Mouse (Mus musculus): Measurements from ENCODE around the gene Arhgef10l.

DNA sequence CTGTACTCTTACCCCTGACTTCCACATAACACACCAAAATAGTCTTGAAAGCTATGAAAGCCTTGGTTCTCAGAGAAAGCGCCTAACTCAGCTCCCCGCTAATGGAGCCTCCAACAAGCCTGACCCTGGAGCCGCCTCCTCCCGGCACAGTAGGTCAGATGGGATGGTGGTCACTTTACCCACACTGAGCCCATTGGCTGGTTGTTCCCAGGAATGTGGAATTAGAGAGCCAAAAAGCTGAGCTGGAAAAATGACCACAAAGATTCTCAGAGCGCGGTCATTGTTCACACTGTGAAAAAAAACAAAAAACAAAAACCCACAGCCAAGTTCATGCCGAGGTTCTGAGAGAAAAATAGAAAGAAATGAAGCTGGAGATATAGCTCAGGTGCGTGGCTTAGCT, 9.3 kb downstream of the Arhgef10l start:
- TF ChIP-seq CTCF (IDR thresholded peaks at IDR 0.05 in 2 of 3, conservative IDR thresholded peaks at IDR 0.05 in 1 of 3; ENCODE audit: control insufficient read depth in 1 of 3, insufficient read depth in 1 of 3, low read depth in 2 of 3, low read length in 3 of 3, poor library complexity in 1 of 3, severe bottlenecking in 1 of 3), result no peak
- no peak for TF ChIP-seq TCF12 (IDR thresholded peaks at IDR 0.05; ENCODE audit: low read depth, low read length)
- TF ChIP-seq EP300 (IDR thresholded peaks at IDR 0.05; ENCODE audit: low read depth in 1 of 2, low read length in 2 of 2), result no peak
- no peak for TF ChIP-seq ETS1 (IDR thresholded peaks at IDR 0.05; ENCODE audit: low read depth, low read length)
- TF ChIP-seq POLR2A (IDR thresholded peaks at IDR 0.05; ENCODE audit: control insufficient read depth in 1 of 2, insufficient read depth in 1 of 2, low read depth in 1 of 2, low read length in 2 of 2, poor library complexity in 1 of 2), result no peak
- TF ChIP-seq GATA1 (IDR thresholded peaks at IDR 0.05; ENCODE audit: low read depth, low read length), result no peak
